Mouse (Mus musculus) hindbrain, embryonic 11.5 days (tissue): ENCODE measurements at regions not wholly inside any gene's neighbourhood (a gene's known extent, or its start where the extent isn't known, plus 50 kb on each side); places are given as distances from the start of the nearest gene placed in this dataset.

Source experiments
- ATAC-seq: fragments of 200-750 bp; cut with Nextera tagmentation; 2 replicates; pipeline ENCODE4 v1.8.0; 2017; ENCODE audit warnings: mild to moderate bottlenecking, moderate TSS enrichment, moderate library complexity; ENCODE audit not compliant: low FRiP score
- DNase-seq: peaks from one replicate; pipeline ENCODE4 v3.0.0-alpha.2; 2015; ENCODE audit warnings: low spot score
- H3K27ac ChIP-seq: fragments of 300-500 bp; sonication (generic); 2 replicates; pipeline ENCODE4 v1.5.1; 2014; ENCODE audit warnings: mild to moderate bottlenecking, low read depth, low read length
- H3K27me3 ChIP-seq: fragments of 300-500 bp; sonication (generic); 2 replicates; pipeline ENCODE4 v1.6.1; 2014; ENCODE audit warnings: mild to moderate bottlenecking, low read length, moderate library complexity, mixed read lengths; ENCODE audit not compliant: control insufficient read depth, insufficient read depth
- H3K36me3 ChIP-seq: fragments of 300-500 bp; sonication (generic); 2 replicates; pipeline ENCODE4 v1.6.1; 2014; ENCODE audit warnings: mild to moderate bottlenecking, low read length, moderate library complexity, mixed read lengths; ENCODE audit not compliant: control insufficient read depth, insufficient read depth
- H3K4me1 ChIP-seq: fragments of 300-500 bp; sonication (generic); replicated peaks from 2 replicates; pipeline ENCODE4 v1.6.1; 2014; ENCODE audit warnings: low read length, mixed read lengths; ENCODE audit not compliant: control insufficient read depth, insufficient read depth
- H3K4me2 ChIP-seq: fragments of 300-500 bp; sonication (generic); replicated peaks from 2 replicates; pipeline ENCODE4 v1.6.1; 2014; ENCODE audit warnings: mild to moderate bottlenecking, low read depth, low read length
- H3K4me3 ChIP-seq: fragments of 300-500 bp; sonication (generic); 2 replicates; pipeline ENCODE4 v1.5.1; 2014; ENCODE audit warnings: low read depth, low read length
- H3K9ac ChIP-seq: fragments of 300-500 bp; sonication (generic); 2 replicates; pipeline ENCODE4 v1.6.1; 2014; ENCODE audit warnings: low read depth, low read length
- H3K9me3 ChIP-seq: fragments of 300-500 bp; sonication (generic); 2 replicates; pipeline ENCODE4 v1.6.1; 2016; ENCODE audit warnings: low read length; ENCODE audit not compliant: control insufficient read depth
- WGBS: fragments of 180-500 bp; shearing (Covaris S2); extraction: QIAGEN DNeasy Blood & Tissue Kit; methylation state at CpG from one replicate; pipeline ENCODE4 v1.1.7; 2014; 5-methylcytosine and 5-hydroxymethylcytosine counted together

GRCm38 (mm10) chr2:122863343-122863970 lies 98.4 kb downstream of the Sqor start:
- H3K9ac ChIP-seq, result no peak overlapping the region
- no peak overlapping the region for H3K4me2 ChIP-seq
- no peak overlapping the region for H3K27ac ChIP-seq
- ATAC-seq (no peak), DNase-seq (no peak)
- H3K36me3 ChIP-seq, result no peaks in the 10 kb centered on the region
- H3K27me3 ChIP-seq, result no peaks in the 10 kb centered on the region
- WGBS, result 77% methylated on average over 15 of the region's 15 CpGs
- no peak overlapping the region for H3K4me3 ChIP-seq
- H3K4me1 ChIP-seq, result no peaks in the 10 kb centered on the region
- no peaks in the 10 kb centered on the region for H3K9me3 ChIP-seq

DNA sequence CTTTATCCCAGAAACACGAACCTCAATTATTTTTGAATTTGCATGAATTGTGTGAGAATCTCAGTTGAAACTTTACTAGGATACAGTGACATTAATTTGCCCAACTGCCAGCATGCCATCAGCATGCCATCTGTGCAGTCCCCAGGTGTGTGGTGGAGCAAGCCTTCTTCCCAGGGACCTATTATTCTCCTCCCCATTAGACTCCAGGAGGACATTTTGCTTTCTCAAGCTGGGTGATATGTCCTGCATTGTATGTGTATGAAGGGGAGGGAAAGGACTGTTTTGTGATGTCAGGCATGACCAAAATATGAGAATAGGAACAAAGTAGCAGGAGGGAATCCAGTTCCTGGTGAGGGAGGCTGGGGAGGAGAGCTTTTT lies 98.9 kb downstream of the Sqor start:
- Histone ChIP-seq H3K9me3 (no peaks in the 10 kb centered on the region), H3K4me1 (no peaks in the 10 kb centered on the region), H3K36me3 (no peaks in the 10 kb centered on the region), H3K27ac (no peak overlapping the region), H3K4me2 (no peak overlapping the region), H3K9ac (no peak overlapping the region), H3K27me3 (no peaks in the 10 kb centered on the region), H3K4me3 (no peak overlapping the region)
- WGBS, result 86% methylated on average over 1 of the region's 1 CpGs
- DNase-seq (no peak), ATAC-seq (no peak)

- no peaks in the 10 kb centered on the region for H3K4me1 ChIP-seq
- no peak overlapping the region for H3K9ac ChIP-seq
- DNase-seq (no peak), ATAC-seq (no peak)
- no peaks in the 10 kb centered on the region for H3K36me3 ChIP-seq
- no peak overlapping the region for H3K4me2 ChIP-seq
- H3K27ac ChIP-seq, result no peak overlapping the region
- H3K4me3 ChIP-seq, result no peak overlapping the region
- H3K9me3 ChIP-seq, result no peaks in the 10 kb centered on the region
- no peaks in the 10 kb centered on the region for H3K27me3 ChIP-seq
Observed at GRCm38 (mm10) chr2:122887111-122887510, 122.1 kb downstream of the Sqor start.

- Histone ChIP-seq H3K9ac (no peak overlapping the region), H3K4me1 (no peaks in the 10 kb centered on the region), H3K4me3 (no peak overlapping the region), H3K27me3 (no peaks in the 10 kb centered on the region), H3K9me3 (no peaks in the 10 kb centered on the region), H3K36me3 (no peaks in the 10 kb centered on the region), H3K27ac (no peak overlapping the region), H3K4me2 (no peak overlapping the region)
- no peak for ATAC-seq
- DNase-seq, result no peak
Observed at GRCm38 (mm10) chr2:122887526-122887925, 122.5 kb downstream of the Sqor start.

GRCm38 (mm10) chr2:122905129-122906072 lies 140.4 kb downstream of the Sqor start:
- Histone ChIP-seq H3K27me3 (no peaks in the 10 kb centered on the region), H3K4me3 (no peak overlapping the region), H3K27ac (0 out of 2 replicates have a peak overlapping the region, but pooled peaks have one; percentile 11), H3K9ac (no peak overlapping the region), H3K4me1 (peaks cover 2% of the 10 kb centered on the region; the same call in 1 of the 2 replicates), H3K36me3 (no peaks in the 10 kb centered on the region), H3K4me2 (no peak overlapping the region), H3K9me3 (no peaks in the 10 kb centered on the region)
- ATAC-seq (peak; percentile 87), DNase-seq (peak; percentile 62)
- WGBS, result 40% methylated on average over 11 of the region's 11 CpGs

DNA sequence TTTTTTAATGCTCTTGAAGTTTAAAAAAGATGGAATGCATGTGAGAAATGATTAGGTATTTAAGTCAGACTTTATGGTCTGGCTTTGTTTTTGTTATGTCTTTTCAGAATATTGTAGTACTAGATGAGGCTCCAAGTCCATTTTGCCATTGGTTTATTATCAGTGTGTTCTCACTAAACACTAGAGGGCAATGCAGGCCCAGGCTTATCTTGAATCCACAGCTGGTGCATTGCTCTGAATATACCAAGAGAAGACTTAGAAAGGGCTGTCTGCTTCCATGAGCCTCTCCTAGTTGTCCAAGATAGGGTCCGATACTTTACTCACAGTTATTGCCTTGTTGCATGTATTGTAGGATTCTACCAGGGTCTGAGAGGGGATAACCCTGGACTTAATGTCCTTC lies 151.7 kb downstream of the Sqor start:
- WGBS, result 94% methylated on average over 1 of the region's 1 CpGs
- H3K9me3 ChIP-seq, result no peaks in the 10 kb centered on the region

GRCm38 (mm10) chr2:122937922-122938321 lies 172.9 kb downstream of the Sqor start:
- no peaks in the 10 kb centered on the region for H3K9me3 ChIP-seq
- WGBS, result 49% methylated on average over 4 of the region's 4 CpGs
- H3K36me3 ChIP-seq, result no peaks in the 10 kb centered on the region
- DNase-seq (peak; percentile 17), ATAC-seq (no peak)
- no peaks in the 10 kb centered on the region for H3K27me3 ChIP-seq
- H3K4me2 ChIP-seq, result no peak overlapping the region
- no peak overlapping the region for H3K9ac ChIP-seq
- H3K4me3 ChIP-seq, result no peak overlapping the region
- no peaks in the 10 kb centered on the region for H3K4me1 ChIP-seq
- H3K27ac ChIP-seq, result no peak overlapping the region

More for the DNA sequence above, 151.7 kb downstream of the Sqor start:
- Histone ChIP-seq H3K9ac (no peak overlapping the region), H3K4me1 (no peaks in the 10 kb centered on the region), H3K4me2 (no peak overlapping the region), H3K4me3 (no peak overlapping the region), H3K27ac (no peak overlapping the region), H3K36me3 (no peaks in the 10 kb centered on the region), H3K27me3 (no peaks in the 10 kb centered on the region)
- no peak for ATAC-seq
- DNase-seq, result peak; percentile 21

DNA sequence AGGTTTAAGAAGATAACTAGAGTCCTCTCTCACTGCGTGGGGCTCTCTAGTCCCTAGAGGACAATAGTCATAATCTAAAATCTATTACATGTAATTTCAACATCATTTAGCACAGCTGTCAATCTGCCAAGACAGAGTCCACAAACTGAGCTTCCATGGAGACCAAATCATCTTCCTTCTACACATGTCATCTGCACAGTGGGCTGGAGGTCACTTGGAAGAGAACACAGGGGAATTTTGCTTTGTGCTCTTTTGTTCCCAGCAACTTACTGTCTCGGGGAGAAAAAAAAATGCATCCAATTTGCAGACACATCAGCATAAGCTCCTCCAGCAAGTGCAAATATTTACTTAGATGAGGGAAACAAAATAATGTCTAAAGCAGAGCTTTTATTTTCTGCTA lies 179.8 kb downstream of the Sqor start:
- no peak overlapping the region for H3K4me2 ChIP-seq
- 73% methylated on average over 2 of the region's 2 CpGs for WGBS
- H3K36me3 ChIP-seq, result no peaks in the 10 kb centered on the region
- H3K9me3 ChIP-seq, result no peaks in the 10 kb centered on the region
- H3K9ac ChIP-seq, result no peak overlapping the region
- no peaks in the 10 kb centered on the region for H3K27me3 ChIP-seq
- peak; percentile 7 for DNase-seq
- peak; percentile 54; the same call in 1 of the 2 replicates for ATAC-seq
- H3K4me3 ChIP-seq, result no peak overlapping the region
- H3K4me1 ChIP-seq, result no peaks in the 10 kb centered on the region
- no peak overlapping the region for H3K27ac ChIP-seq

DNA sequence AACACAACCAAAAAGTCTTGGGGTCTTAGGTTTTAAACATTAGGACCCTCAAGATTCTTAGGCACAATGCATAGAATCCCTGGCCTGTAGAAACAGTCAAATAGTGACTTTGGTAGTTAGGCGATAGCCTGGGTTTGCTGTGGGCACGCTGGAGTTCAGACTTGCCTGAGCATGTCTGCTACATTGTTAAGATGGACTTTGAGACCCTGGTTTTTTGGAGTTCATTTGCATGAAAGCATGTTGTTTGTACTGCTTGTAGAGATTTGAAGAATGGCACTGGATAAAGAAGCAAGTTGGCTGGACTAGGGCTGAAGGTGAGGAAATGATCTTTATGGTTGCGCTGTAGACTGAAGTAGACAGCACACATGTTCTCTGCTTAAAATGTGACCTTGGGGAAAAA lies 180.9 kb downstream of the Sqor start:
- H3K4me2 ChIP-seq, result no peak overlapping the region
- no peak overlapping the region for H3K27ac ChIP-seq
- no peaks in the 10 kb centered on the region for H3K4me1 ChIP-seq
- no peak for ATAC-seq
- WGBS, result 90% methylated on average over 3 of the region's 3 CpGs
- H3K27me3 ChIP-seq, result no peaks in the 10 kb centered on the region
- H3K36me3 ChIP-seq, result no peaks in the 10 kb centered on the region
- H3K9ac ChIP-seq, result no peak overlapping the region
- H3K4me3 ChIP-seq, result no peak overlapping the region
- no peaks in the 10 kb centered on the region for H3K9me3 ChIP-seq
- no peak for DNase-seq
